Mouse (Mus musculus) ES-E14 (cell line): ENCODE data around the gene Rbm47. TPM values are rescaled to one million over a fixed set of nuclear protein-coding genes. Genes with fewer than 3 reads are reported as not detected.

Experiments used
- DNase-seq: peaks from one replicate; pipeline ENCODE4 v3.0.0-alpha.2; 2013; ENCODE audit warnings: low read depth, low spot score
- H3K27ac ChIP-seq: 2 replicates; pipeline ENCODE4 v1.5.1; 2012; ENCODE audit warnings: low read depth, mild to moderate bottlenecking, low read length, moderate library complexity, mixed read lengths; ENCODE audit not compliant: poor library complexity, insufficient read depth, severe bottlenecking
- H3K36me3 ChIP-seq: 2 replicates; pipeline ENCODE4 v1.6.1; 2012; ENCODE audit warnings: mild to moderate bottlenecking, low read length, moderate library complexity, mixed read lengths; ENCODE audit not compliant: control insufficient read depth, poor library complexity, insufficient read depth, severe bottlenecking
- H3K4me1 ChIP-seq, 2 experiments: fragments of 150-350 bp in 1 of 2; sonication (generic) in 1 of 2; 2 replicates each; pipeline ENCODE4 v1.6.1; 2012; ENCODE audit warnings: low read length in 2 of 2, mild to moderate bottlenecking in 1 of 2, mixed read lengths in 1 of 2; ENCODE audit not compliant: control insufficient read depth in 2 of 2, insufficient read depth in 2 of 2, poor library complexity in 1 of 2
- H3K4me3 ChIP-seq, 2 experiments: fragments of 150-350 bp in 1 of 2; sonication (generic) in 1 of 2; 2 replicates each; pipeline ENCODE4 v1.5.1; 2012; ENCODE audit warnings: low read length in 2 of 2, low read depth in 1 of 2, mild to moderate bottlenecking in 1 of 2, mixed read lengths in 1 of 2; ENCODE audit not compliant: insufficient read depth in 1 of 2, poor library complexity in 1 of 2, severe bottlenecking in 1 of 2
- H3K9ac ChIP-seq: 2 replicates; pipeline ENCODE4 v1.6.1; 2012; ENCODE audit warnings: low read depth, mild to moderate bottlenecking, low read length, mixed read lengths; ENCODE audit not compliant: poor library complexity, insufficient read depth, severe bottlenecking
- H3K9me3 ChIP-seq: fragments of 150-350 bp; sonication (generic); 2 replicates; pipeline ENCODE4 v1.6.1; 2012; ENCODE audit warnings: low read depth, mild to moderate bottlenecking, low read length; ENCODE audit not compliant: control insufficient read depth, insufficient read depth
- CHD2 ChIP-seq: IDR thresholded peaks from 2 replicates; pipeline ENCODE4 v1.6.1; 2014; ENCODE audit warnings: mild to moderate bottlenecking, low read depth, low read length, inconsistent platforms
- HCFC1 ChIP-seq: IDR thresholded peaks from 2 replicates; pipeline ENCODE4 v1.6.1; 2012; ENCODE audit warnings: low read length, inconsistent platforms, borderline replicate concordance; ENCODE audit not compliant: insufficient read depth
- MAFK ChIP-seq: IDR thresholded peaks from 2 replicates; pipeline ENCODE4 v1.6.1; 2014; ENCODE audit warnings: mild to moderate bottlenecking, low read depth, low read length, inconsistent platforms; ENCODE audit not compliant: insufficient read depth
- ZC3H11A ChIP-seq: IDR thresholded peaks from 2 replicates; pipeline ENCODE4 v1.6.1; 2012; ENCODE audit warnings: low read depth, mild to moderate bottlenecking, inconsistent platforms, low read length, borderline replicate concordance
- ZNF384 ChIP-seq: IDR thresholded peaks from 2 replicates; pipeline ENCODE4 v1.6.1; 2012; ENCODE audit warnings: low read depth, low read length, inconsistent platforms
- in situ Hi-C, 2 experiments: fragments of 600-800 bp; cut with MboI; formaldehyde crosslinking; loops; one replicate each; pipeline ENCODE4 v1.15.1; 2025; ENCODE audit warnings: low sequenced_read_pairs in 2 of 2, inconsistent platforms in 1 of 2; ENCODE audit not compliant: unreplicated experiment in 2 of 2
- total RNA-seq: library from RNA; depleted of rRNA; stranded (reverse); fragments of 300-350 nt; gene quantifications from 2 replicates; pipeline ENCODE4 v1.2.3, GENCODE M21; 2012

Gene Rbm47
- total RNA-seq, 1 experiment: 13.4 TPM

DNA sequence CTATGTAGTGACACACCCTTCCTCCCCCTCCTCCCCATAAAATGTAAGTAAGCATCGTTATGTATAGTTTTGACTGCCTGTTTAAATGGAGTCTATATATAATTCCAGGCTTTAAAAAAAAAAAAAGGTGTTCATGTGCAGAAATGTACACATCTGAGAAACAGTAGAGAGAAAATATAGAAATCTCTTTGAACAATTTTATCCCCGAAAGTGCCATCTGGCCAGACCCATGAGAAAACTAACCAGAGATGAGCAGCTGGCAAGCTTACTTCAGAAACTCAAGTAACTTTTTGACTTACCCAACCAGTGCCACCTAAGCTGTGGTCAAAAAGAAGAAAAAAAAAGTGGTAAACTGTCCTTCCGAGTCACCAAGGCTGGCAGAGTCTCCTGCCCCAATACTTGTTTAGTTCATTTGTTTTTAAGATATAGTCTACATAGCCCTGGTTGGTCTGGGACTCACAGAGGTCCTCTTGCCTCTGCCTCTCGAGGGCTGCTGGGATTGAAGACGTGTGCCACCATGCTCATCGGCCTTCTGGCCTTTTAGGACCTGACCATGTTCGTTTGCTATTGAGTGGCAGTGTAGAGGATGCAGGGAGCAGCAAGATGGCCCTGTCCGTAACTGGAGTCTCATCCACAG lies 4.3 kb downstream of the Rbm47 start:
- no peak overlapping the region for H3K9ac ChIP-seq
- no peak overlapping the region for H3K4me3 ChIP-seq
- no peak for TF ChIP-seq ZC3H11A
- H3K4me1 ChIP-seq: peaks cover 0 to 12% of the 10 kb centered on the region in 2 experiments; a peak in 2 of 4 replicates
- DNase-seq: no peak
- H3K36me3 ChIP-seq: no peaks in the 10 kb centered on the region
- no peaks in the 10 kb centered on the region for H3K9me3 ChIP-seq
- in situ Hi-C loops: no loop called here
- H3K27ac ChIP-seq: no peak overlapping the region

DNA sequence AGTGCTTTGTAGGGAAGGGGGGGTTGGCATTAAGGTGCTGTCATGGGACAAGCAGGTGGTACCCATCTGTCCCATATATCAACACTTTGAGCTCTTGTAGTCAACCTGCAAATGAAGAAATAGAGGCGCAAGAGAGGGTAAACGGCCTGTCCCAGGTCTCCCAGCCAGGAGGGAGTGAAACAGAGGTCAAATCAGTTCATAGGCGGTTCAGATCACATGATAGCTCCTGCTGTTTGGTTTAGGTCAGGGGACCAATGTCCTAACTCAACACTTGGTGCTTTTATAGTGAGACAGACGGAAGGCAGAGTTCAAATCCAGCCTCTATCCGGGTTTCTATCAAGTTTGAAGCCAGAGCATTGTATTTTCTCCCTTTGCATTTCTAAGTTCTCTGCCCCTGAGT lies 6.0 kb downstream of the Rbm47 start:
- Histone ChIP-seq H3K4me3 (no peak overlapping the region), H3K9ac (no peak overlapping the region), H3K27ac (no peak overlapping the region), H3K4me1 (peaks cover 0 to 12% of the 10 kb centered on the region in 2 experiments; a peak in 2 of 4 replicates), H3K9me3 (no peaks in the 10 kb centered on the region), H3K36me3 (no peaks in the 10 kb centered on the region)
- DNase-seq: no peak
- in situ Hi-C loops: no loop called here
- TF ChIP-seq CHD2: no peak
- no peak for TF ChIP-seq HCFC1
- TF ChIP-seq MAFK: no peak
- no peak for TF ChIP-seq ZC3H11A
- no peak for TF ChIP-seq ZNF384

DNA sequence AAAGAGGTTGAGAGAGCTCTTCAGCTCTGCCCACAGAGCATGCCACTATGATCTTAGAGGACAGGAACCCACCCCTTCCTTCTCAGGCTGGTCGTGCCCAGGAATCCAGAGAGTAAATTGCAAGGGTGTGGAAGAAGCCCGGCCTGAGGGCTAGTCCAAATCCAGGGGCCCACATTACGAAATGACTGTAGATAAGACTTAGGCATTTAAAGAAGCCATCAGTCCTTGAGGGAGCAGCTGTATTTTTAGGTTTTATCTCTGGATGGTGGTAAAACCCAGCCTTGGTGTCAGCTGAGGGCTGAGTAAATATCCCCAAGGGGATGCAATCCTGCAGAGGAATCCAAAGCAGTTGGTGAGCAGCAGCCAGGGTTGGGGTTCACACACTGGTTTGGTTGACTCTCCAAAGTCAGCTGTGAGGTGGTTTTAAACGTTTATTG lies 6.7 kb downstream of the Rbm47 start:
- H3K9me3 ChIP-seq: no peaks in the 10 kb centered on the region
- in situ Hi-C loops: no loop called here
- no peak for DNase-seq
- peaks cover 0 to 12% of the 10 kb centered on the region in 2 experiments; a peak in 2 of 4 replicates for H3K4me1 ChIP-seq
- H3K9ac ChIP-seq: no peak overlapping the region
- TF ChIP-seq CHD2 (no peak), MAFK (no peak), ZC3H11A (no peak), ZNF384 (no peak), HCFC1 (no peak)
- no peaks in the 10 kb centered on the region for H3K36me3 ChIP-seq
- H3K4me3 ChIP-seq: no peak overlapping the region
- no peak overlapping the region for H3K27ac ChIP-seq

DNA sequence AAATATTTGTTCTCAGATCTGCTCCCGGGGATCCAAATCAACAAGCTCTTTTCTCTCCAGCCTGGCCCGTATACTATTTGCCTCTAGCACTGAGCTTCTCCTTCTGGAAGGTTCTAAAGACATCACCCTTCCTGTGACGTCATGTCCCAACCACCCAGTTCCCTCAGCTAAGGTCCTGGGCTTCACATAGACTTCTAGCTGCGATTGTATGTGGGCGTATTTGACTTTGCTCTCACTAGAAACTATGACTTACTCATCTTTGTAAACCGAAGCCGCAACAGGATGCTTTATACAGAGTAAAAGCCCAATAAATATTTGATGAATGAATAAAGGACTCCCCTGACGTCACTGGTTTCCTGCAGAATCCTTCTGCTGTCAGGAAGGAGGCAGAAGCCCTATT lies 7.2 kb downstream of the Rbm47 start:
- in situ Hi-C loops: no loop called here
- DNase-seq: no peak

More for the DNA sequence above, 7.2 kb downstream of the Rbm47 start:
- no peak for TF ChIP-seq CHD2
- no peak for TF ChIP-seq ZNF384
- TF ChIP-seq ZC3H11A: no peak
- TF ChIP-seq HCFC1: no peak
- TF ChIP-seq MAFK: no peak
- H3K36me3 ChIP-seq: no peaks in the 10 kb centered on the region
- H3K4me1 ChIP-seq: peaks cover 0 to 12% of the 10 kb centered on the region in 2 experiments; a peak in 2 of 4 replicates
- H3K4me3 ChIP-seq: no peak overlapping the region
- H3K9me3 ChIP-seq: no peaks in the 10 kb centered on the region
- no peak overlapping the region for H3K27ac ChIP-seq
- H3K9ac ChIP-seq: no peak overlapping the region
